Mouse (Mus musculus): ENCODE data around the gene Gm9602.
"Not testable (repeated sequence)": the region's sequence is repeated elsewhere in the genome, so short reads cannot be mapped to it uniquely, and the experiment has no call there.

- TF ChIP-seq CTCF (IDR thresholded peaks at IDR 0.05; ENCODE audit: borderline replicate concordance, insufficient read depth, low read length); POLR2A (IDR thresholded peaks at IDR 0.05; ENCODE audit: low read depth, low read length): not testable (repeated sequence)
Observed at GRCm38 (mm10) chr14:4806421-4806820, 30.3 kb downstream of the Gm9602 start.

All from embryonic fibroblast, embryonic 13.5 days (primary cell).